Mouse (Mus musculus) limb, embryonic 12.5 days (tissue): ENCODE measurements around the gene Arhgef18. TPM values are rescaled to one million over a fixed set of nuclear protein-coding genes. Genes with fewer than 3 reads are reported as not detected.

ENCODE experiments used
- ATAC-seq: fragments of 200-750 bp; cut with Nextera tagmentation; 2 replicates; pipeline ENCODE4 v1.8.0; 2017; ENCODE audit warnings: low read depth, moderate TSS enrichment; ENCODE audit not compliant: insufficient number of reproducible peaks, insufficient read depth, low FRiP score, low TSS enrichment
- H3K27ac ChIP-seq: fragments of 300-500 bp; sonication (generic); 2 replicates; pipeline ENCODE4 v1.5.1; 2016; ENCODE audit warnings: mild to moderate bottlenecking, moderate library complexity
- H3K27me3 ChIP-seq: fragments of 300-500 bp; sonication (generic); 2 replicates; pipeline ENCODE4 v1.6.1; 2016; ENCODE audit warnings: mild to moderate bottlenecking, moderate library complexity
- H3K36me3 ChIP-seq: fragments of 300-500 bp; sonication (generic); 2 replicates; pipeline ENCODE4 v1.6.1; 2016; ENCODE audit warnings: mild to moderate bottlenecking, moderate library complexity
- H3K4me1 ChIP-seq: fragments of 300-500 bp; sonication (generic); replicated peaks from 2 replicates; pipeline ENCODE4 v1.6.1; 2016
- H3K4me2 ChIP-seq: fragments of 300-500 bp; sonication (generic); 2 replicates; pipeline ENCODE4 v1.6.1; 2016; ENCODE audit warnings: mild to moderate bottlenecking, moderate library complexity
- H3K4me3 ChIP-seq: fragments of 300-500 bp; sonication (generic); replicated peaks from 2 replicates; pipeline ENCODE4 v1.5.1; 2016; ENCODE audit warnings: mild to moderate bottlenecking
- H3K9ac ChIP-seq: fragments of 300-500 bp; sonication (generic); replicated peaks from 2 replicates; pipeline ENCODE4 v1.6.1; 2016; ENCODE audit warnings: mild to moderate bottlenecking, moderate library complexity
- H3K9me3 ChIP-seq: fragments of 300-500 bp; sonication (generic); 2 replicates; pipeline ENCODE4 v1.6.1; 2016; ENCODE audit warnings: mild to moderate bottlenecking, moderate library complexity
- WGBS: fragments of 180-500 bp; shearing (Covaris S2); methylation state at CpG from one replicate; pipeline ENCODE4 v1.1.7; 2016; 5-methylcytosine and 5-hydroxymethylcytosine counted together
- polyA plus RNA-seq: library from polyadenylated mRNA; unstranded; fragments of >200 nt; fragmentation: Nextera tagmentation; extraction: Ambion mirVana; gene quantifications from 2 replicates; pipeline ENCODE4 v1.2.1, GENCODE M21; 2016

Gene Arhgef18
- polyA plus RNA-seq, 1 experiment from 2014 or later: 13.6 TPM

DNA sequence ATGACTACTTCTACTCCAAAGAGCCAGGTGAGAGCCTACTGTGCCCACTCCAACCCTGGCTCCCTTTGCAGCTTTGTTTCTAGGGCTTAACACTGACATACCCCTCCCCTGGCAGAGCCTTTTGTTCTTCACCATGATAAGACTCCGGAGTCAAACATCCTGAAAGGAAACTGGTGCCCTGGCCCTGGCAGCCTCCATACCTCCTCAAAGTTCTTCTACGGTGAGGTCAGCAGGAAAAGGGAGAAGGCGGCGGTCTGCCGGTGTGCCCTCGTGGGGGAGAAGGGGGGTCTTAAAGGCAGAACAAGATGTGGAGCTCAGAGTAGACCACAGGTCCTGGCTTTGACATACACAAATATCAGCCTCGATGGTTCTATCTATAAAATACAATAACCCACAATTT is 90.7 kb downstream of the Arhgef18 start:
- H3K9ac ChIP-seq: no peak overlapping the region
- H3K27ac ChIP-seq: no peak overlapping the region
- H3K4me2 ChIP-seq: no peak overlapping the region
- H3K4me3 ChIP-seq: no peak overlapping the region
- H3K27me3 ChIP-seq: no peaks in the 10 kb centered on the region
- ATAC-seq: no peak
- 83% methylated on average over 7 of the region's 7 CpGs for WGBS
- no peaks in the 10 kb centered on the region for H3K4me1 ChIP-seq
- H3K36me3 ChIP-seq: no peaks in the 10 kb centered on the region
- H3K9me3 ChIP-seq: no peaks in the 10 kb centered on the region

GRCm38 (mm10) chr8:3485192-3485591 is 92.4 kb downstream of the Arhgef18 start:
- H3K9me3 ChIP-seq: no peaks in the 10 kb centered on the region
- ATAC-seq: no peak

DNA sequence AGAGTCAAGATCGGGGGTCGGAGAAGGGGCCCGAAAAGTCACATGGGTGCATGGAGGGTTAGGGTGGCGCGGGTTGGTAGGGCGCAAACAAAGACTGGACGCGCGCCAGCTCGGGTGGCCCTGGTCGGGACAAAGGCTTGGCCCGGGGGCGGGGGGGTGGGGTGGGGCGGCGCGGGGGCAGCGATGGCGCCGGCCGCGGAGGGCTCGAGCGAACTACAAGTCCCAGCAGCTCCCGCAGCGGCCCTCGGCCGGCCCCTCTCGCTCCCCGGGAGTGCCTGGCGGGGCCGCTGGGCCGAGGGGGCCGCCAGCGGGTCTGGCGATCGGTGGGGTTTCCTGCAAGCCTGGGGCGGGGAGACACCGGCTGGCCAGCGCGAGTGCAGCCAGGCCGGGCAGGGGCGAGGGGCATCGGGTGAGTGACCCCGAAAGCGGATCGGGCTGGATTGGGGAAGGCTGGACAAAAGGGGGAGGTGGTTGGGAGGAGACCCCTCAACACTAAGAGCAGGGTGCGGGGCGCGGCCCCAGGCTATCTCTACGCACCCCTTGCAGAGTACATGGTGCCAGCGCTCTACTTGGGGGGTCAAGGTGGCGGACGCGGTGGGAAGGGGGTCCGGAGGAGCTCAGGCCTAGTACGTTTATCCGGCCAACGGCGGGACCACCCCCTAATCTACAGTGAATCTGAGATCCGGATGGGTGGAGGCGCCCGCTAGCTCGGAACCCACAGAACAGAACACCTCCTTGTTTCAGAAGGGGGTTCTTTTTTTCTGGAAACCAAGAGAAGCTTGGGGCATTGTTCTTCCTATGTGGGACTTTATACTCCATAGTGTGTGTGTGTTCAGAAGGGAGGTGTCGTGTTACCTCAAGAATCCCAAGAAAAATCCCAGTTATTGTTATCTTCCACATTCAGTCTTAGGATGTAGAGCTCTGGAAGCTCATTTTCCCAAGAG is 100.4 kb downstream of the Arhgef18 start, which contains the start of gene Zfp358:
Gene Zfp358 (plus strand): TSS at position 238 of the 944 bp plus-strand sequence.
- 0 out of 2 replicates have a peak, but pooled peaks cover 4% of the 10 kb centered on the region for H3K4me1 ChIP-seq
- no peaks in the 10 kb centered on the region for H3K27me3 ChIP-seq
- under 1% methylated on average over 59 of the region's 64 CpGs for WGBS
- ATAC-seq: peak; percentile 90
- H3K9me3 ChIP-seq: peaks cover 24% of the 10 kb centered on the region
- peak within 1 kb of the TSS; percentile 88 for H3K27ac ChIP-seq
- H3K4me3 ChIP-seq: peak within 1 kb of the TSS; percentile 85
- peaks cover 40% of the 10 kb centered on the region for H3K36me3 ChIP-seq
- H3K9ac ChIP-seq: peak within 1 kb of the TSS; percentile 97
- H3K4me2 ChIP-seq: peak within 1 kb of the TSS; percentile 64

More at GRCm38 (mm10) chr8:3485192-3485591, 92.4 kb downstream of the Arhgef18 start:
- H3K36me3 ChIP-seq: no peaks in the 10 kb centered on the region
- no peak overlapping the region for H3K27ac ChIP-seq
- no peak overlapping the region for H3K9ac ChIP-seq
- 24% methylated on average over 5 of the region's 5 CpGs for WGBS
- H3K27me3 ChIP-seq: no peaks in the 10 kb centered on the region
- no peaks in the 10 kb centered on the region for H3K4me1 ChIP-seq
- no peak overlapping the region for H3K4me3 ChIP-seq
- H3K4me2 ChIP-seq: no peak overlapping the region

DNA sequence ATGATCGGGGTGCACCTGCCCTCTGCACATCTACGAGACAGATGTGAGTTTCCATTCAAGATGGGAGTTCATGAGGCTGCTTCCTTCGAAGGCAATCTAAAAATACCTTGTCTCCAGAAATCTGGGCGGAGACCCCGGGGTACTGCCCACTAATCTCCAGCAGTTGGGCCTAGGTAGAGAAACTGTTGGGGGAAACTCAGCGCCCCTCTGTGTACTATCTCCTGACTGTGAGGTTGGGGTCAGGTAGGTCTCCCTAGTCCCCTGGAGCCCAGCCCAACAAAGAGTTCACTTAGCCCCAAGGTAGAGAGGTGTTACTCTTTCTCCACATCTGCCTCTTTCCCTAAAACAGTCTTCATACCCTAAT is 101.0 kb downstream of the Arhgef18 start:
- H3K9ac ChIP-seq: peak overlapping the region; percentile 97
- peak overlapping the region; percentile 85 for H3K4me3 ChIP-seq
- H3K27me3 ChIP-seq: no peaks in the 10 kb centered on the region
- peak overlapping the region; percentile 64 for H3K4me2 ChIP-seq
- peak overlapping the region; percentile 88 for H3K27ac ChIP-seq
- ATAC-seq: no peak; the same call in 1 of the 2 replicates
- 52% methylated on average over 6 of the region's 6 CpGs for WGBS
- H3K36me3 ChIP-seq: peaks cover 47% of the 10 kb centered on the region
- H3K9me3 ChIP-seq: peaks cover 24% of the 10 kb centered on the region
- 0 out of 2 replicates have a peak, but pooled peaks cover 4% of the 10 kb centered on the region for H3K4me1 ChIP-seq

DNA sequence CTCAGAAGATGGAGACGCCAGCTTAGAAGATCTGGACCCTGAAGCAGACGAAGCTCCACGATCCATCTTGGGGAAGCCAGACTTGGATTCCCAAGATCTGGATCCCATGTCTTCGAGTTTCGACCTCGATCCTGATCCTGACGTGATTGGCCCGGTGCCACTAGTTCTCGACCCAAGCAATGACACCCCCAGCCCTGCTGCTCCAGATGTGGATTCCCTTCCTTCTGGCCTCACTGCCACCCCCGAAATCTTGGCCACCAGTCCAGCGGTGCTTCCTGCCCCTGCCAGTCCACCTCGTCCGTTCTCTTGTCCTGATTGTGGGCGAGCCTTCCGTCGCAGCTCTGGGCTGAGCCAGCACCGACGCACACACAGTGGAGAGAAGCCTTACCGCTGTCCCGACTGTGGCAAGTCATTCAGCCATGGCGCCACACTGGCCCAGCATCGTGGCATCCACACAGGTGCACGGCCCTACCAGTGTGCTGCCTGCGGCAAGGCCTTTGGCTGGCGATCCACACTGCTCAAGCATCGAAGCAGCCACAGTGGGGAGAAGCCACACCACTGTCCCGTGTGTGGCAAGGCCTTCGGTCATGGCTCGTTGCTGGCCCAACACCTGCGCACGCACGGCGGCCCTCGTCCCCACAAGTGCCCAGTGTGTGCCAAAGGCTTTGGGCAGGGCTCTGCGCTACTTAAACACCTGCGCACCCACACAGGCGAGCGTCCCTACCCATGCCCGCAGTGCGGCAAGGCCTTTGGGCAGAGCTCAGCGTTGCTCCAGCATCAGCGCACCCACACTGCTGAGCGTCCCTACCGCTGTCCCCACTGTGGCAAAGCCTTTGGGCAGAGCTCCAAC is 103.0 kb downstream of the Arhgef18 start:
- ATAC-seq: no peak
- Histone ChIP-seq H3K4me2 (no peak overlapping the region), H3K36me3 (peaks cover 49% of the 10 kb centered on the region), H3K27me3 (no peaks in the 10 kb centered on the region), H3K27ac (no peak overlapping the region), H3K4me3 (0 out of 2 replicates have a peak overlapping the region, but pooled peaks have one; percentile 1), H3K4me1 (peaks cover 5% of the 10 kb centered on the region), H3K9ac (no peak overlapping the region), H3K9me3 (peaks cover 24% of the 10 kb centered on the region)
- WGBS: 96% methylated on average over 44 of the region's 44 CpGs

- no peak overlapping the region for H3K27ac ChIP-seq
- peaks cover 11% of the 10 kb centered on the region for H3K4me1 ChIP-seq
- H3K27me3 ChIP-seq: no peaks in the 10 kb centered on the region
- WGBS: 95% methylated on average over 15 of the region's 15 CpGs
- ATAC-seq: no peak
- H3K4me3 ChIP-seq: 0 out of 2 replicates have a peak overlapping the region, but pooled peaks have one; percentile 1
- H3K9ac ChIP-seq: no peak overlapping the region
- peaks cover 49% of the 10 kb centered on the region for H3K36me3 ChIP-seq
- peaks cover 24% of the 10 kb centered on the region for H3K9me3 ChIP-seq
- H3K4me2 ChIP-seq: no peak overlapping the region
Observed at GRCm38 (mm10) chr8:3496428-3496748, 103.6 kb downstream of the Arhgef18 start.

- peaks cover 49% of the 10 kb centered on the region for H3K36me3 ChIP-seq
- no peak overlapping the region for H3K27ac ChIP-seq
- H3K4me3 ChIP-seq: no peak overlapping the region
- peaks cover 24% of the 10 kb centered on the region for H3K9me3 ChIP-seq
- H3K4me1 ChIP-seq: peaks cover 15% of the 10 kb centered on the region
- 89% methylated on average over 3 of the region's 3 CpGs for WGBS
- no peak overlapping the region for H3K4me2 ChIP-seq
- H3K27me3 ChIP-seq: no peaks in the 10 kb centered on the region
- ATAC-seq: no peak
- H3K9ac ChIP-seq: no peak overlapping the region
Observed at GRCm38 (mm10) chr8:3498583-3498982, 105.8 kb downstream of the Arhgef18 start.

DNA sequence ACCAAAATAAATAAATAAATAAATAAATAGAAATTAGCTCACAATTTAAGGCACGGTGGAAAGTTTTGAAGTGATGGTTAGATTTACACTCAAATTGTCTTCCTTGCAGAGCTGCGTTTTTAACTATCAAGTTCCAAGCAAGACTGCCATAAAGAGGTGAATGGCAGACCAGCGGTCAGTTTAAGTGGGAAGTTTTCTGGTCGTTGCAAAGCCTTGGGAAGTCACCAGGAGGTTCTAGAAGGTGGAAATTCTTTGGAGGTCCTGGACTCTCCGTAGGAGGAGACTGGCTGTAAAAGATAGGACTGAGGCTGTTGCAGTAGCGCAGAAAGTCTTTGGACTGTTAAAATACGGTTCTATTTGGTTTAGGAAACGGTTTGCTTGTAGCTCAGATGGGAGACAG is 106.9 kb downstream of the Arhgef18 start:
- ATAC-seq: 0 out of 2 replicates have a peak, but pooled peaks have one; percentile 0
- WGBS: 5% methylated on average over 8 of the region's 8 CpGs
- H3K36me3 ChIP-seq: peaks cover 48% of the 10 kb centered on the region

GRCm38 (mm10) chr8:3500235-3501090 is 107.7 kb downstream of the Arhgef18 start, which contains the start of gene Mcoln1:
Gene Mcoln1, plus strand, starts transcription at chr8:3500457.
- Histone ChIP-seq H3K4me2 (peak within 1 kb of the TSS; percentile 80), H3K27me3 (no peaks in the 10 kb centered on the region), H3K4me3 (peak within 1 kb of the TSS; percentile 77), H3K27ac (peak within 1 kb of the TSS; percentile 94), H3K9ac (peak within 1 kb of the TSS; percentile 80), H3K4me1 (peaks cover 11% of the 10 kb centered on the region), H3K36me3 (peaks cover 41% of the 10 kb centered on the region), H3K9me3 (peaks cover 12% of the 10 kb centered on the region)
- peak; percentile 80 for ATAC-seq
- under 1% methylated on average over 70 of the region's 70 CpGs for WGBS

More for the DNA sequence above, 106.9 kb downstream of the Arhgef18 start:
- Histone ChIP-seq H3K4me2 (peak overlapping the region; percentile 80), H3K27ac (peak overlapping the region; percentile 94), H3K27me3 (no peaks in the 10 kb centered on the region), H3K4me1 (peaks cover 11% of the 10 kb centered on the region), H3K4me3 (peak overlapping the region; percentile 77), H3K9me3 (peaks cover 19% of the 10 kb centered on the region), H3K9ac (peak overlapping the region; percentile 80)

DNA sequence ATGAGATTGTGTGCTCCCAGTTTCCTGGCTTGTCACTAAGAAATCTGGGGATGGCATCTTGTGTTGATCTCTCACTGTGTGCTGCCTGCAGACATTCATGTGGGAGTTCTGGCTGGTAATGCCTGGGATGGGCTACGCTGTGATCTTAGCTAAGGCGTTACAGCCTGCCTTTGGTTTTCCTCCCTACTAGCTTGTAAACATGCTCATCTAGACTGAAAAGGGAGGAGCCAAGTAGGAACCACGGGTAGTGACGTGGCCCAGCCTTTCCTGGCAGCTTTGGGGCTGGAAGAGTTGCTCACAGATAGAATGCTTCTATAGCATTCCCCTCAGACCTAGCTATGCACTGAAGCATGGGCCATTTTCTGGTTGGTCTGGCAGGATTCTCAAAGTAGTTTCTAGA is 109.4 kb downstream of the Arhgef18 start:
- WGBS: 57% methylated on average over 4 of the region's 4 CpGs
- no peak overlapping the region for H3K27ac ChIP-seq
- peaks cover 11% of the 10 kb centered on the region for H3K4me1 ChIP-seq
- no peak overlapping the region for H3K4me2 ChIP-seq
- H3K36me3 ChIP-seq: peaks cover 41% of the 10 kb centered on the region
- H3K9ac ChIP-seq: no peak overlapping the region
- H3K9me3 ChIP-seq: no peaks in the 10 kb centered on the region
- H3K27me3 ChIP-seq: no peaks in the 10 kb centered on the region
- no peak for ATAC-seq
- H3K4me3 ChIP-seq: no peak overlapping the region
